7 mouse cellular contexts compared by ENCODE assay signal in genomic region chr5:122284183-122285028, GRCm38 (mm10). TPM values are rescaled to one million over a fixed set of nuclear protein-coding genes. Genes with fewer than 3 reads are reported as not detected.
DNase-seq lines count a peak whose midpoint lies in the region; ATAC-seq lines count a peak whose summit lies in the region.

Gene Pptc7, plus strand, starts transcription at chr5:122284365.

- peak; percentile 97 for DNase-seq in adrenal gland, postnatal 14 days
- peak; percentile 95 for DNase-seq in embryonic facial prominence, embryonic 11.5 days (ENCODE audit: low spot score)
- DNase-seq in heart, adult 11 months: peak; percentile 99
- peak; percentile 87 for DNase-seq in kidney, adult 18-20 months
- DNase-seq in limb, embryonic 11.5 days (ENCODE audit: low spot score): peak; percentile 93
- peak; percentile 97 for DNase-seq in midbrain, embryonic 14.5 days
- DNase-seq in spleen, adult 18-20 months: peak; percentile 83 to 89

- no peaks in the 10 kb centered on the region for H3K9me3 ChIP-seq in embryonic facial prominence, embryonic 11.5 days (replicated peaks; ENCODE audit: control insufficient read depth, low read length)
- no peaks in the 10 kb centered on the region for H3K9me3 ChIP-seq in limb, embryonic 11.5 days (ENCODE audit: control insufficient read depth, low read length)
- H3K9me3 ChIP-seq in midbrain, embryonic 14.5 days (ENCODE audit: control insufficient read depth, low read length): no peaks in the 10 kb centered on the region

- no peaks in the 10 kb centered on the region for H3K4me1 ChIP-seq in embryonic facial prominence, embryonic 11.5 days (ENCODE audit: control insufficient read depth, insufficient read depth, low read length)
- H3K4me1 ChIP-seq in limb, embryonic 11.5 days (ENCODE audit: control insufficient read depth, insufficient read depth, low read length): peaks cover 12% of the 10 kb centered on the region
- peaks cover 16% of the 10 kb centered on the region for H3K4me1 ChIP-seq in midbrain, embryonic 14.5 days (ENCODE audit: control insufficient read depth, insufficient read depth, low read length)

- peak within 1 kb of the TSS; percentile 65 for H3K27ac ChIP-seq in embryonic facial prominence, embryonic 11.5 days (replicated peaks; ENCODE audit: low read depth, low read length)
- H3K27ac ChIP-seq in limb, embryonic 11.5 days (replicated peaks; ENCODE audit: low read depth, low read length): 0 out of 2 replicates have a peak within 1 kb of the TSS, but pooled peaks have one; percentile 21
- peak within 1 kb of the TSS; percentile 90 for H3K27ac ChIP-seq in midbrain, embryonic 14.5 days (replicated peaks; ENCODE audit: low read depth, low read length)

- peak within 1 kb of the TSS; percentile 86 for H3K9ac ChIP-seq in embryonic facial prominence, embryonic 11.5 days (replicated peaks; ENCODE audit: low read length)
- H3K9ac ChIP-seq in limb, embryonic 11.5 days (ENCODE audit: low read length): peak within 1 kb of the TSS; percentile 83
- peak within 1 kb of the TSS; percentile 88 for H3K9ac ChIP-seq in midbrain, embryonic 14.5 days (replicated peaks; ENCODE audit: low read length)

- under 1% methylated on average over 73 of the region's 114 CpGs for WGBS in embryonic facial prominence, embryonic 11.5 days
- WGBS in limb, embryonic 11.5 days: under 1% methylated on average over 110 of the region's 114 CpGs
- WGBS in midbrain, embryonic 14.5 days: under 1% methylated on average over 112 of the region's 114 CpGs

- H3K36me3 ChIP-seq in embryonic facial prominence, embryonic 11.5 days (replicated peaks; ENCODE audit: control insufficient read depth, insufficient read depth, low read depth, low read length): no peaks in the 10 kb centered on the region
- H3K36me3 ChIP-seq in limb, embryonic 11.5 days (ENCODE audit: control insufficient read depth, insufficient read depth, low read length): no peaks in the 10 kb centered on the region; the same call in 1 of the 2 replicates
- no peaks in the 10 kb centered on the region for H3K36me3 ChIP-seq in midbrain, embryonic 14.5 days (ENCODE audit: control insufficient read depth, insufficient read depth, low read length)

- H3K4me3 ChIP-seq in embryonic facial prominence, embryonic 11.5 days (ENCODE audit: low read depth, low read length): peak within 1 kb of the TSS; percentile 99
- H3K4me3 ChIP-seq in limb, embryonic 11.5 days (ENCODE audit: low read depth, low read length): peak within 1 kb of the TSS; percentile 89
- H3K4me3 ChIP-seq in midbrain, embryonic 14.5 days (replicated peaks; ENCODE audit: low read depth, low read length): peak within 1 kb of the TSS; percentile 98

- peak; percentile 83 for ATAC-seq in embryonic facial prominence, embryonic 11.5 days (replicated peaks; ENCODE audit: insufficient number of reproducible peaks, low FRiP score, low TSS enrichment, low read depth)
- ATAC-seq in limb, embryonic 11.5 days (ENCODE audit: insufficient number of reproducible peaks, low FRiP score, low TSS enrichment, low read depth): peak; percentile 90
- ATAC-seq in midbrain, embryonic 14.5 days (ENCODE audit: low FRiP score, low TSS enrichment): peak; percentile 96

- H3K27me3 ChIP-seq in embryonic facial prominence, embryonic 11.5 days (ENCODE audit: control insufficient read depth, insufficient read depth, low read length): no peaks in the 10 kb centered on the region
- H3K27me3 ChIP-seq in limb, embryonic 11.5 days (ENCODE audit: control insufficient read depth, insufficient read depth, low read length): no peaks in the 10 kb centered on the region
- no peaks in the 10 kb centered on the region for H3K27me3 ChIP-seq in midbrain, embryonic 14.5 days (ENCODE audit: control insufficient read depth, insufficient read depth, low read length)

- peak within 1 kb of the TSS; percentile 98 for H3K4me2 ChIP-seq in embryonic facial prominence, embryonic 11.5 days (ENCODE audit: low read depth, low read length)
- peak within 1 kb of the TSS; percentile 98 for H3K4me2 ChIP-seq in limb, embryonic 11.5 days (ENCODE audit: low read depth, severe bottlenecking)
- H3K4me2 ChIP-seq in midbrain, embryonic 14.5 days (ENCODE audit: low read length): peak within 1 kb of the TSS; percentile 84

RNA-seq across cellular contexts. Expression of gene Pptc7, which starts in this region (rescaled TPM):
- total RNA-seq in adrenal gland, postnatal 14 days (2021): 42.4 and 44.7 TPM in 2 replicates
- polyA plus RNA-seq in embryonic facial prominence, embryonic 11.5 days (2014; fragmentation: Nextera tagmentation; extraction: Ambion mirVana): 8.3 and 9.0 TPM in 2 replicates
- 8.5 and 9.2 TPM in 2 replicates for polyA plus RNA-seq in limb, embryonic 11.5 days (2014; fragmentation: Nextera tagmentation; extraction: Ambion mirVana)
- polyA plus RNA-seq in midbrain, embryonic 14.5 days (2014; fragmentation: Nextera tagmentation; extraction: Ambion mirVana): 8.5 and 9.1 TPM in 2 replicates

Comparison
In these comparisons a context has a peak if more than half of its experiments do, and no peak if none do; other contexts are left out.
1. Peak in every context shown above with its lines: DNase-seq, ATAC-seq, H3K4me3 ChIP-seq and H3K27ac ChIP-seq.
2. H3K27ac ChIP-seq: peak in every context shown above with its lines; median percentile 90 in midbrain, embryonic 14.5 days; 65 in embryonic facial prominence, embryonic 11.5 days; 21 in limb, embryonic 11.5 days.